Mouse (Mus musculus) neural tube, embryonic 10.5 days (tissue): ENCODE measurements around the gene Acadm.

ENCODE experiments used
- DNase-seq: peaks from one replicate; pipeline ENCODE4 v3.0.0-alpha.2; 2017; ENCODE audit warnings: low spot score; ENCODE audit errors: extremely low spot score

The Acadm gene

DNA sequence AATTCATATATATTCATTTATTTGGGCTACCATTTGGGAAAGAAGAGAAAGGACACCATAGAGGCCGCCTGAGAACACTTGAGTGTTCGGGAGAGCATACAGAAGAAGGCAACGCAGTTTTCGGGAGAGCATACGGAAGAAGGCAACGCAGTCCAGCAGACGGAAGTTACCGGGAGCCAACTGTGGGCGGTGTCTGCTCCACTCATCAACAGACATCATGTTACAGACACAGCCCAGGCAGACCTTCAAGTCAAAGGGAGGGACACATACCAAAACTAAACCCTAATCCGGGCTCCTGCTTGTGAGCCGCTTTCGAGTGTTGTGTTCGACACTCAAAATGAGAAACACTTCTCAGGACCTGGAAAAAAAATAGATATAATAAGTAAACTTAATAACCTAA is 2.8 kb downstream of the Acadm start:
- no peak for DNase-seq

DNA sequence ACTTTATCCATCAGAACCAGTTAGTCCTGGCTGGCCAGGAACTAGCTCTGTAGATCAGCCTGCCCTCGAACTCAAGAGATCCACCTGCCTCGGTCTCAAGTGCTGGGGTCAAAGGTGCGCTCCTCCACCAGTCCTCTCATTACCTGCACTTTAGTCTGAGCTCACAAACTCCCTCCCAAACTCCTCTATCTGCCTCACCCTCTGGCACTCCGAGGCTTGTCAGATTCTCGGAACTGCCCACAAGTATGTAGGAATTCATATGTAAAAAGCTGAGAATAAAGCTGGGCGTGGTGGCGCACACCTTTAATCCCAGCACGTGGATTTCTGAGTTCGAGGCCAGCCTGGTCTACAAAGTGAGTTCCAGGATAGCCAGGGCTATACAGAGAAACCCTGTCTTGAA is 3.9 kb downstream of the Acadm start:
- no peak for DNase-seq

DNA sequence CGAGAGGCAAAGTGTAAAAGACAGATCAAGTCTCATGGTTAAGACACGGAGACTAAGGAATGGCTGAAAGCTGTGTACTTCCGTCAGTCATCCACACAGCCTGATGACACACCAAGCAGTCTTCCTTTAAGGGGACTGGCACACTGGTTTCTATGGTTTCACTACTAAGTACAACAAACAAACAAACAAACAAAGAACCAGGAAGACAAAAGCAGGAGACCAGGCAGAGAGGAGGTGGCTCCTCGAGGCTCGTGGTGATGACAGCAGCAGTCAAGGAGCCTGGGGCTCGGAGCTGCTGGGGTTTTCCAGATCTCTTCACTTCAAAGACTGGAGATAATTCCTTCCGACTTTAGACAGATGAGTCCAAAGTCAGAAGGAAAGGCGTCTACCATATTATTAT is 4.4 kb downstream of the Acadm start:
- DNase-seq: no peak

DNA sequence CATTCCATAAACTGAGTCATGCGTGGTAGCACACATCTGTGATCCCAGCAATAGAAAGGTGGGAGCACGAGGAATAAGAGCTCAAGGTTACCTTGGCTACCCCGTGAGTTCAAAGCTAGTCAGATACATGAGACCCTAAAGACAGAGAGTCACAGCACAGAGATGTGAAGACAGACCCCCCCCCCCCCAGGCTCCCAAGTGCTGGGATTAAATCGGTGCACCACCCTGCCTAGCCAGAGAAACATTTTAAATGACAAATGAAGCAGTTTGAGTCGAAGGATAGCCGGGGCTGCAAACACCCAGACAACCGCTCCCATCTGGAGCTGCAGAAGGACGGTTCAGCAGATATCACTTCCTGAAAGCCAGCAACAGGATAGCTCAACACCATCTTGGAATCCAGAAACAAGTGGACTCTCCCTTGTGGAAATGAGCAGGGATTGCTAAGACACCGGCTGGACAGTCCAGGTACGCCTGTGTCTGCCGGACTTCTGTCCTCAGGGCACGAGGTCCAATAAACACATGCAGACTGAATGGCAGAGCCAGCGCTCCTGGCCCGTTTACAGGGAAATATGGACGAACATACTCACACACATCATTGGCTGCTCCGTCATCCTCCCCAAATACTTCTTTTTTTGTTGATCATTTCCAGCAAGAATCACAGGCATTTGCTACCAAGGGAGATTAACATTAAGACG is 7.2 kb downstream of the Acadm start:
- DNase-seq: no peak

DNA sequence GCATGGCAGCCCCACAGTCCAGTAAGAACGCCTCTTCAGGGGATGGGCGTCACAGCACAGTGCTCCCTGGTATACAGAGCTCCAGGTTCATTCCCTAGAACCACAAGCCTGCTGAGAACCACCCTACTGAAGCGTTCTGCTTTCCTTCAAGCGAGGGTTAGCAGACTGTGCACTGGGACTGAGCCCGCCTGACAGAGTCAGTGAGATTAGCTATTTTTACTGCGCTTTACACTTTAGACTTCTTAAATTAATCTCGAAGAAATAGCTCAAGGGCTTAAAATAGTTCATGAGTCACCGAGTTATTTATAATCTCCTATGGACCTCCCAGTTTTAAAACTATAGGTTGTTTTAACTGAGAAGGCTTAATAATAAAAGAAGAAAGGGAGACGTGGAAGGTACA is 8.6 kb downstream of the Acadm start:
- DNase-seq: no peak

DNA sequence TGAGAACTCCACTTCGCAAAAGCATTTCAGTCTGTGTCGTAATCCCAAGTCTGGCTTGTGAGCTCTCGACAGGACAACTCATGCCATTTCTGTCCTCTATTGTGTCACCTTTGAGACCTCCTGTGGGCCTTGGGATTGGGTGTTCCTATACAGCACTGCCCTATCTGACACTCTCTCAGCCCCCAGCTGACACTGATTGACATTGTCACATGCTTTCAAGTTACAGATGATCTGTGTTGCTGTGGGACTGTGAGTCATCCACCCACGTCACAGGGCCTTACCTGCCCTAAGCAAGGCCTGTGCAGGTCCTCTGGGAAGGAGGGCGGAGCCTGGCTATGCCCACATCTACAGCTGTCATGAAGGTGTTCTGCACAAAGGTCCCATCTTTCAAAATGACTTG is 12.0 kb downstream of the Acadm start:
- DNase-seq: no peak

DNA sequence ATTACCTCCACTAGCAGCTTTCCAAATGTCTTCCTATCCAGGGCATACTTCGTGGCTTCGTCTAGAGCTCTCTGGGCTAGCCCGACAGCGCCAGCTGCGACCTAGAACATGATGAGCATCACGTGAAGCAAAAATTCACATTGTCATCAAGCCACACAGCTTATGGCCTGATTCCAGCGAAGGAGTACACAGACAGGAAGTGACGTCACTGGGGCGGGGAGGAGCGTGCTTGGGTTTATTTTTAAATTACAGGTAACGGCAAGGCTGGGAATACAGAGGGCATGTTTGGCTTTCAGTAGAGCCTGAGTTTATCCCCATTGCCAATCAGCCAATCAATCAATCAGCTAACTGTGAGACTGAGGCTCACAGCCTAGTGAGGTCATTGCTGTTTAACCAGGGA is 14.9 kb downstream of the Acadm start:
- DNase-seq: no peak

DNA sequence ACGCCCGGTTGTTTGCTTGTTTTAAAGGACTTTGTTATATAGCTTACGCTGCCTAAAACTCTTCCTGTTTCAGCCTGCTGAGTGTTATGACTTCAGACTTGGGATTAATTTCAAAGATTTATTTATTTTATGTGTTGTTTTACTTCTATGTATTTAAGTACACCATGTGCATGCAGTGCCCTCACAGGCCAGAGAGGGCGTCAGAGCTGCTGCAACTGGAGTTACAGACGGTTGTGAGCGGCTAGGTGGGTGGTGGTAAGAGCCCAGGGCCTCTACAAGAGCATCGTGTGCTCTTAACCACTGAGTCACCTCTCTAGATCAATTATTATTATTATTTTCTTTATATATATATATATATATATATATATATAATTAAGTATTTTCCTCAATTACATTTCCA is 18.1 kb downstream of the Acadm start:
- no peak for DNase-seq

DNA sequence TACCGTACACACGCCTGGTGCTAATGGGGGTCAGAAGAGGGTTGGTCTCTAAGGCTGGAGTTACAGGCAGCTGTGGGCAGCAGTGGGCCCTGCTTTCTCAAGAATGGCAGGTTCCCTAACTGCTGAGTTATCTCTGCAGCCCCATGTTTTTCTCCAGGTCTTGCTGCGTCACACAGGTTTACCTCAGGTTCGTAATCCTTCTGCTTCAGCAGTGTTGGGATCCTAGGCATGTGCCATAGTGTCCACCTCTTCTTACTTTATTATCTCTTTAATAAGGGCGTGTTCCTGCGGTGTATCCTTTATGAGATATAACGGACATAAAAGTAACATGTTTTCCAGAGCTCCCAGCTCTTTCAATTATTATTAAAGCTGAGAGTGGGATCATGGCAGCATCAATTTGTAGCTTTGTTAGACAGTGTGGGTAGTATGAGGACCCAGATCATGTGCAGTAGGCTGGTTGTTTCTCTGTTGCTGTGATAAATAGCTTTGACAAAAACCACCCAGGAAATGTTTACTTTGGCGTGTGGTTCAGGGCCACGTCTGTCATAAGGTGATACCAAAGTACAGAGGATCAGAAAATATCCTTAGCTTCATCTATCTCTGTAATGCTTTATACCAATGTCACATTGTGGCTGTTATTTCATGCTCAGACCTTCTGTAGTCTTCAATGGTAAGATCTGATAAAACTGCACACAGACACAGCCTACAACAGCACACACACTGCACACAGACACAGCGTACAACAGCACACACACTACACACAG is 23.1 kb downstream of the Acadm start:
- no peak for DNase-seq

DNA sequence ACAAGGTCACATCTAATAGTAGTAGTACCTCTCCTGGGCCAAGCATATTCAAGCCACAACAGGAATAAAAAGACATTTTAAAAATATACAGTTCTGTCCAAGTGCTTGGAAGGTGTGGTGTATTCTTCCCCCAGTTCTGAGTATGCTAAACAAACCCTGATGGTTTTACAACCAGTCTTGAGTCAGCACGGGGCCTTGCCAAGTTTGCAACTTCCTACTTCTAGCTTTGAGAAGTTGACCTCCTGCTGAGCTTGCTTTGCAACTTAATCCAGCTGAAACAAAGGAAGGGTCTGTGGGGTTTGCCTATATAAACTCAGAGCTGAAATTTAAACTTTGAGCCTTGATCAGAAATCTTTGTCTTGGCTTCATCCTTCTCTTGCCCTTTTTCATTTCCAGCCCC is 27.2 kb downstream of the Acadm start:
- no peak for DNase-seq

DNA sequence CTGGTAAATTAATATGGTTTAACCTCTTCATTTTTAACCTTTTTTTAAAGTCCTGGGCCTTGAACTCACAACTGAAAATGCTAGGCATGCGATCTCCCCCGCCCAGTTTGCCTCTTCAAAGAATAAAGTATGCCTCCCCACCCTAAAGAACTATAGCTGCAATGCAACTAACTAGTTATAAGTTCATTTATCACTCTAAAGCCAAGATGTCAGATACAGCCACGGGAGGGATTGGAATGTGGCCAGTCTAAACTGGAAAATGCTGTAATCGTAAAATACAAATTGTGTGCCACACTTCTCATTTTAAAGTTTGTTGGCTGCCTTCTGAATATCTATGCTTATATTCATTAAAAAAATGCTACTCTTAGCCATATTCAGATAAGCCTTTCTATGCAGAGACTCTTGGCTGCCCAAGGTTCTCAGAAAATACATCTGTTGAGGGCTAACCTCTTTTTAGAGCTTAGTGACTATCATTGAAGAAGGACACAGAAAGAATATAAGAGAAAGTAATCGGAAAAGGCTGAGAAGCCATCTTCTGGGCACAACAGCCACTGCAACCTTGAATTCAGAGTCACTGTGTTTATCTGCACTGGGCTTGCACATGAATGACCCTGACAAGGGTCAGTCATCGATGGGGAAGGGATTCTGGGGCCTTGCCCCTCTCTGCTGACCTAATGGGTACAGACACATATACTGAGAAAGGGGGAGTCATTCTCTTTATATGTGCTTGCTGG is 30.8 kb downstream of the Acadm start:
- no peak for DNase-seq

DNA sequence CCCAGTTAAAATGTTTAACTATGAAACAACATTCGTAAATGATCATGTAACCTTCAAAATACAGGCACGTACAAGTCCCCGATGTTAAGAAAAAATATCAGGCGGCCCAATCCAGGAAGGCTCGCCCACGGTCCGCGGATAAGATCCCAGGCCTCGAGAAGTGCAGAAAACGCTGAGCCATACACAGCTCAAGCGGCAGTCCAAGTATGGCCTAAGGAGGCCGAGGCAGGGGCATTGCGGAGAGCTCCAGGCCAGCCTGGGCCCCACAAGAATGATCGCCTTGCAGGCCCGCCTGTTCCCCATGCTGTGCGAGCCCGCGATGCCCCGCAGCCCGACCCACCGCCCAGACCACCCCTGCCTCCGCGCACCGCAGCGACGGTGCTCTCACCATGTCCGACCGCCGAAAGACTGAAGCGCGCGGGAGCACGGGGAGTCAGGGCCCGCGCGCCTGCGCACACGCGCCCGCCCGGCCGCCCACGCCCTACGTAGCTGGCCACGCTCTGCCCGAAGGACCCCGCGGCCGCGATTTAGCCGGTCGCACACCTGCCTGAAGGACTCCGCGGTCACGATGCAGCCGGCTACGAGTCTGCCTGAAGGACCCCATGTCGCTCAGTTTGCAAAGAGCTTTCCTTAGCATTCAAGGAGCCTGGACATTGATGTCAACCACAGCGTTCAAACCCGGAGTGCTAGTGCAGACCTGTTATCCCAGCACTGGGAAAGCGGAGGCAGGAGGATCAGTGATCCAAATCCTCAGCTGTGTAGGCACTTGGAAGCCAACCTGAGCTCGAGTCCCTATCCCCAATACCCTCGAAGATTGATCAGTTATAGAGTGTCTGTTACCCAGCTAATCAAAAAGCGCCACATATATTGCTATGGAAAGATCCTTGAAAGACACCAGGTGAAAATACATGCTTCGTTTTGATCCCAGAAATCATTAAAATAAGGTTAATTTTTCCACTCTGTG is 31.6 kb downstream of the Acadm start, which contains the start of gene Rabggtb:
Gene Rabggtb (minus strand): TSS at position 464 of the 964 bp plus-strand sequence.
- DNase-seq: peak; percentile 97

DNA sequence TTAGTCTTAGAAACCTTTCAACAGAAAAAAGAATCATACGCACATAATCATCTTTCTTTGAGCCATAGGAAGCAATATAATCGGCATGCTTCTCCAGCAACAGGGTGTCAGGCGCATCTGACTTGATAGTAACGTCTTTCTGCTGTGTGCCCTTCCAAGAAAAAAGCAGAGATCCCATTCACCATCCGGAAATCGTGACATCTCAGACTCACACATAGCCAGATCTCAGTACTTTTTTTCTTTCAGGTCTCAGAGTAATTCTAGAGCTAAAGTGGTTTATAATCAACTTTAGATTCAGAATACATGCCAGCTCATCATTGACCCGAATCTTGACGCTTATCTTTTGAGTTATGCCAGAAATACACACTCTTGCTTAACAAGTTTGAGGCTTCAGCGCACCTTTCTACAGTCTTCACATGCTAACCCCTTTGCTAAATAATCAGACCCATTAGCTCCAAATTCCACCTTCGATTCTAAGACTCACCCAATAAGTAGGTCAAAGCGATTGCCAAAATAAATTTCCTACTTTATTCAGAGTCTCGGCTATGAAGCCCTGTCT is 32.5 kb downstream of the Acadm start:
- DNase-seq: no peak

DNA sequence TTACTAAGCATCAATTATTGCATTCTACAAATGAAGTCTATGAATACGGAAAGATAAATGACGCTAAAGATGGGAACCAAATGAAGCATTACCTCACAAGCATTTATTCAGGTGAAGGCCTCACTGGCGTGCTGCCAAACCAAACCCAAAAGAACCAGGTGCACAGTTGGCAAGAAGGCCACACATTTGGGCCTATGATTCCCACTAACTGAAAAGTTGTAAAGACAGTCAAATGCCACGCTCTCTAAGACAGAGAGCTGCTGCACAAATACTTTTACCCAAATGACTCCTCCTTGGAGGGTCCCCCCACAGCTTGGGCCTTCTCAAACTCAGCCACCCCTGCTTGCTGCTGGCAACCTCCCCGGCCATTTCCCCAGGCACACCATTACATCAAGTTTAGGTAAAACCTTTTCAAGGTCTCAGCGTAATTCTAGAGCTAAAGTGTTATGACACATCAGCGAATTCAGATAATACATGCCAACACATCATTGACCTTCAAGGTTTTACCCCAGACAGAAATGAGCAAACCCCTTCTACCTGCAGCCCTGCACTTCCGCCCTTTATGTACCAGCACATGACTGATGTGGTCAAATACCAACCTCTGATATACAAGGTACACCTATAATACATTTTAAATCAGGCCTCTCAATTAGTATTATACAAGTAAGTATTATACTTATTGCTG is 33.1 kb downstream of the Acadm start:
- no peak for DNase-seq

DNA sequence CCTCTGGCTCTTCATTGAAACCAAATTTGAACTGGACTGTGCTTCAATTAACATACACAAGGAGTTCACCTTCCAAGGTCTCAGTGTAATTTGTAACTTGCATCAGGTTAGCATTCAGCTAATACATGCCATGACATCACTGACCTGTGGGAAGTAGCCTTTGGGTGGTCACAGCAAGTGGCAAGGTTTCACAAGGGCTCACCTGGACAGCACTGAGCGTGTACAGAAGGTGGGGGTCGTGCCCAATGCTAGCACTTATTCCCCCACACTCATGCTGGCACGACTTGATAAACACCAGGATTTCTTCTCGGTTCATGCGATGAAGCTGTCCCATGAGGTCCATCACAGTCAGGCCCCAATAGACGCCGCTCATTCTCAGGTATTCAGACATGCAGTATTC is 33.9 kb downstream of the Acadm start:
- DNase-seq: no peak

DNA sequence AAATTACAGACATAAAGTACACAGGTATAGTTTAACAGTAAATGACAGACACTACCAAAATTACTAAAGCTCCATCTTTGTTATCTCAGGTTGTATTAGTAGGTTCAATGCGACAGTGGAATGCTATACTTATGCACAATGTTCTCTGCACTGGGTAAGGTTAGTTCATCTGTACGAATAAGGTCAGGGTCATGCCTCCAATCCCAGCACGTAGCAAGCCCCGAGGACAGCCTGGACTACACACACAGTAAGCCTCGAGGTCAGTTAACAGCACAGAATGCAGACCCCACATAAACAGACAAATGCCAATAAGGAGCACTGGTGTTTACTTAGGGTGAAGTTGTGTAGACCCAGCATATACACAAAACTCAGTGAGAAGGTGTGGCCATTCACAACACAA is 35.5 kb downstream of the Acadm start:
- no peak for DNase-seq

DNA sequence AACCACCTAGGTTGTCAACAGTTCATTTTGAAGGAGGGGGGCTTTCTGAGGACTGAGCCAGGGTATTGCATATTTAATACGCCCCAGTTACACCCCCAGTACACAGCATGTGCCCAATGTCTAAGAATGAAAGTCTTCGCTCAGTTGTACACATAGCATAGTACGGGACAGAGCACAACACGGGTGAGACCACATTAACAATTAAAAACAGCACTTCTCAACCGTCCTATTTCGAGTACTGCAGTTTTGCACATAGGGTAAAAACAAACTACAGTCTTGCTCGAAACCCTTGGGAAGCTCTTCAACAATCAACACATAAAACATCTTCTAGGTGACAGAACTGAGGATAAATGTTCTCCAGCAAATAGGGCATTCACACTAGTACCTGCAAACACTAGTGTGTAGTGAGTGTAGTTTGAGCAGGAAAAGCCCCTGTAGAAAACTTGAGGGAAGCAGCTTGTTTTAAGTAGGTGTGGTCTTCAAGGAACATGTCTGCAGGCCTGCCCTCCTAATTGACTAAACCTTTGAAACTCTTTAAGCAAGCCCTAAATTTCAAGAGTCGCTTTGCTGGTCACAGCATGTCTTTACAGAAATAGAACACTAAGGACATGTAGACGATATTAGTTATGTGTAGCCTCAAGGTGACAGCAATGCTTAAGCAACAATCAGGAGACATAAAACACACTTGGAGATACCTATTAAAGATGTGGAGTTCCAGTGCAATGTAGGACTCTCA is 38.1 kb downstream of the Acadm start, which contains the start of gene Msh4:
Gene Msh4 (minus strand): TSS at position 3 of the 736 bp plus-strand sequence.
- DNase-seq: no peak

DNA sequence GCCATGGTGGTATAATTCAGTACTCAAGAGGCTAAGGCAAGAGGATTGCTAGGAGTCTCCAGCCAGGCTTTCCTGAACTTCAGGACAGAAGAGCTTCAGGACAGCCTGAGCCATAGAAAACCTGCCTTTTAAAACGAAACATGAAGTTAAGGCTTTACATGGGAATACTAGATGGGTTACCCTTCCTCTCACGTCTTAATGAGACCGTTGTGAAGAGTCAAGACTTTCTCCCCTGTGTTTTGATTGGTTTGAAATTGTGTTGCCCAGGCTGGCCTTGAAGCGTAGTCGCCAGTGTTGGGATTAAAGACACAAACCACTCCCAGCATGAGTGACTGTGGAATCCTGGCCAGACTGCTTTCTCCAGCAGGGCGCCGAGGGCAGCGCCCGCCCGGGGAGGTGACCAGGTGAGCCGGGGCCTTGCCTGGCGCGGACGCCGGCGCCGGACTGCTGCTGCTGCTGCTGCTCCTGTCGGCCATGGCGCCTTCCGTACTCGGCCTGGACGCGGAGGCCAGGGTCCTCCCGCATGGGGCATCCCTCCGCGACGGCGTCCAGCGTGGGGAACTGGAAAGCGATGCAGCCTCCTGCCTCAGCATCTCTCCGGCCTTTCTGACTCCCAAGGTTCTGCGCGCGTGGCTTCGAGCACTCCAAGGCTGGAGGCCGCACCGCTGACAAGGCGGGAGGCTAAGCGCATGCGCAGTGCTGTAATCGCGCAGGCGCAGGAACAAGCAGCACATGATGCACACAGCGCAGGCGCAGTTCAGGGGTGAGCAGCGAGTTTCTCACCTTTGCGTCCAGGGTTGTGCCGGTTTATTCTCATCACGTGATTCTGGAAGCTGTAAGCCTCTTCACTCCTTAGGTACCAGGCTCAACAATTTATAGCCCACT is 38.9 kb downstream of the Acadm start:
- no peak for DNase-seq

DNA sequence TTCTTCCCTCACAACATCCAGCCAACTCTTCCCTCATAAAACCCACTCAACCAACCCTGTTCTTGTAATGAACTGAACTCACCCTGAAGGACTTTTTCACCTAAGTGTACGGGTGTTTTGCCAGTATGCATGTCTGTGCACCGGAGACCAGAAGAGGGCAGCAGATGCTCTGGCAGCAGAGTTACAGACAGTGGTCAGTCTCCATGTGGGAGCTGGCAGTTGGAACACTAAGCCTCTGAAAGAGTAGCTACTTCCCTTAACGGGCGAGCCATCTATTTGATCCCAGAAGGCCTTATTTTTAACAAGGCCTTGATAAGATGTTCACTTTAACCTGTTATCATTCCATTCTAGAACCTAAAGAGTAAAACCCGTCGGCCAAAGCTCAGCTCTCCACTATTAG is 39.8 kb downstream of the Acadm start:
- DNase-seq: peak; percentile 56
